Mouse (Mus musculus) embryonic facial prominence, embryonic 14.5 days (tissue): Measurements from ENCODE around the gene Ccn5. TPM values are rescaled to one million over a fixed set of nuclear protein-coding genes. Genes with fewer than 3 reads are reported as not detected.

Experiments
- ATAC-seq: fragments of 200-750 bp; cut with Nextera tagmentation; 2 replicates; pipeline ENCODE4 v1.8.0; 2017; ENCODE audit warnings: low read depth, moderate number of reproducible peaks, moderate TSS enrichment
- DNase-seq: peaks from one replicate; pipeline ENCODE4 v3.0.0-alpha.2; 2015; ENCODE audit warnings: low spot score
- H3K27ac ChIP-seq: fragments of 300-500 bp; sonication (generic); replicated peaks from 2 replicates; pipeline ENCODE4 v1.5.1; 2014; ENCODE audit warnings: low read depth, mild to moderate bottlenecking, low read length, moderate library complexity
- H3K27me3 ChIP-seq: fragments of 300-500 bp; sonication (generic); replicated peaks from 2 replicates; pipeline ENCODE4 v1.6.1; 2014; ENCODE audit warnings: low read length; ENCODE audit not compliant: control insufficient read depth, insufficient read depth
- H3K36me3 ChIP-seq: fragments of 300-500 bp; sonication (generic); 2 replicates; pipeline ENCODE4 v1.6.1; 2014; ENCODE audit warnings: low read length, mixed read lengths; ENCODE audit not compliant: control insufficient read depth, insufficient read depth
- H3K4me1 ChIP-seq: fragments of 300-500 bp; sonication (generic); 2 replicates; pipeline ENCODE4 v1.6.1; 2014; ENCODE audit warnings: antibody characterized with exemption, low read length; ENCODE audit not compliant: control insufficient read depth, insufficient read depth
- H3K4me2 ChIP-seq: fragments of 300-500 bp; sonication (generic); 2 replicates; pipeline ENCODE4 v1.6.1; 2014; ENCODE audit warnings: low read depth, mild to moderate bottlenecking, low read length, moderate library complexity, mixed read lengths
- H3K4me3 ChIP-seq: fragments of 300-500 bp; sonication (generic); 2 replicates; pipeline ENCODE4 v1.5.1; 2014; ENCODE audit warnings: low read depth, mild to moderate bottlenecking, low read length
- H3K9ac ChIP-seq: fragments of 300-500 bp; sonication (generic); 2 replicates; pipeline ENCODE4 v1.6.1; 2014; ENCODE audit warnings: low read depth, mild to moderate bottlenecking, low read length, moderate library complexity, mixed read lengths
- H3K9me3 ChIP-seq: fragments of 300-500 bp; sonication (generic); 2 replicates; pipeline ENCODE4 v1.6.1; 2016; ENCODE audit warnings: low read length; ENCODE audit not compliant: control insufficient read depth
- WGBS: fragments of 180-500 bp; shearing (Covaris S2); extraction: QIAGEN DNeasy Blood & Tissue Kit; methylation state at CpG from one replicate; pipeline ENCODE4 v1.1.7; 2014; 5-methylcytosine and 5-hydroxymethylcytosine counted together
- polyA plus RNA-seq: library from polyadenylated mRNA; unstranded; fragments of >200 nt; fragmentation: Nextera tagmentation; extraction: Ambion mirVana; gene quantifications from 2 replicates; pipeline ENCODE4 v1.2.1, GENCODE M21; 2014

Gene Ccn5
- polyA plus RNA-seq, 1 experiment from 2014 or later: 3.0 TPM

GRCm38 (mm10) chr2:163823771-163824170 is 3.1 kb downstream of the Ccn5 start:
- 0 out of 2 replicates have a peak overlapping the region, but pooled peaks have one; percentile 3 for H3K4me3 ChIP-seq
- peak; percentile 74 for DNase-seq
- H3K36me3 ChIP-seq: no peaks in the 10 kb centered on the region
- 20% methylated on average over 11 of the region's 11 CpGs for WGBS
- peak overlapping the region; percentile 44 for H3K4me2 ChIP-seq
- H3K27me3 ChIP-seq: no peaks in the 10 kb centered on the region
- ATAC-seq: peak; percentile 73
- H3K27ac ChIP-seq: no peak overlapping the region
- peaks cover 7% of the 10 kb centered on the region; the same call in 1 of the 2 replicates for H3K4me1 ChIP-seq
- no peaks in the 10 kb centered on the region for H3K9me3 ChIP-seq
- no peak overlapping the region; the same call in 1 of the 2 replicates for H3K9ac ChIP-seq

- Histone ChIP-seq H3K9ac (no peak overlapping the region), H3K4me2 (no peak overlapping the region), H3K27ac (no peak overlapping the region), H3K27me3 (peaks cover 2% of the 10 kb centered on the region; the same call in 1 of the 2 replicates), H3K9me3 (no peaks in the 10 kb centered on the region), H3K4me1 (peaks cover 7% of the 10 kb centered on the region; the same call in 1 of the 2 replicates), H3K4me3 (no peak overlapping the region), H3K36me3 (no peaks in the 10 kb centered on the region)
- DNase-seq (no peak), ATAC-seq (no peak)
- WGBS: no CpG with 5 or more reads among the region's 1 CpGs
These were observed 5.2 kb downstream of the Ccn5 start for GRCm38 (mm10) chr2:163825861-163826260.

- Histone ChIP-seq H3K9me3 (no peaks in the 10 kb centered on the region), H3K36me3 (no peaks in the 10 kb centered on the region), H3K9ac (no peak overlapping the region), H3K27ac (no peak overlapping the region), H3K27me3 (peaks cover 3% of the 10 kb centered on the region; the same call in 1 of the 2 replicates), H3K4me1 (peaks cover 7% of the 10 kb centered on the region; the same call in 1 of the 2 replicates), H3K4me3 (no peak overlapping the region), H3K4me2 (no peak overlapping the region)
- WGBS: 59% methylated on average over 5 of the region's 5 CpGs
- DNase-seq (peak; percentile 28), ATAC-seq (no peak)
These were observed 5.8 kb downstream of the Ccn5 start for GRCm38 (mm10) chr2:163826494-163826893.

GRCm38 (mm10) chr2:163831163-163831562 is 10.5 kb downstream of the Ccn5 start:
- ATAC-seq: no peak

GRCm38 (mm10) chr2:163838043-163838442 is 17.4 kb downstream of the Ccn5 start:
- Histone ChIP-seq H3K4me2 (no peak overlapping the region), H3K27ac (no peak overlapping the region), H3K9me3 (no peaks in the 10 kb centered on the region), H3K36me3 (no peaks in the 10 kb centered on the region), H3K4me3 (no peak overlapping the region), H3K27me3 (no peaks in the 10 kb centered on the region), H3K4me1 (no peaks in the 10 kb centered on the region), H3K9ac (no peak overlapping the region)
- 32% methylated on average over 9 of the region's 9 CpGs for WGBS
- ATAC-seq: peak; percentile 33; the same call in 1 of the 2 replicates
- DNase-seq: peak; percentile 85

More at GRCm38 (mm10) chr2:163831163-163831562, 10.5 kb downstream of the Ccn5 start:
- no peak for DNase-seq
- WGBS: 50% methylated on average over 1 of the region's 1 CpGs
- H3K27ac ChIP-seq: no peak overlapping the region
- no peaks in the 10 kb centered on the region for H3K9me3 ChIP-seq
- no peaks in the 10 kb centered on the region for H3K4me1 ChIP-seq
- H3K27me3 ChIP-seq: peaks cover 3% of the 10 kb centered on the region; the same call in 1 of the 2 replicates
- no peak overlapping the region for H3K4me3 ChIP-seq
- no peak overlapping the region for H3K9ac ChIP-seq
- no peaks in the 10 kb centered on the region for H3K36me3 ChIP-seq
- no peak overlapping the region for H3K4me2 ChIP-seq

GRCm38 (mm10) chr2:163839519-163839918 is 18.9 kb downstream of the Ccn5 start:
- ATAC-seq (peak; percentile 71; the same call in 1 of the 2 replicates), DNase-seq (peak; percentile 58)
- no peak overlapping the region for H3K9ac ChIP-seq
- H3K4me3 ChIP-seq: no peak overlapping the region
- no peak overlapping the region for H3K4me2 ChIP-seq
- no peaks in the 10 kb centered on the region for H3K9me3 ChIP-seq
- no peaks in the 10 kb centered on the region for H3K36me3 ChIP-seq
- H3K27ac ChIP-seq: no peak overlapping the region
- H3K4me1 ChIP-seq: no peaks in the 10 kb centered on the region
- H3K27me3 ChIP-seq: no peaks in the 10 kb centered on the region
- 60% methylated on average over 6 of the region's 6 CpGs for WGBS

- no peak overlapping the region for H3K27ac ChIP-seq
- no peaks in the 10 kb centered on the region for H3K4me1 ChIP-seq
- H3K4me2 ChIP-seq: no peak overlapping the region
- no peak for DNase-seq
- H3K9ac ChIP-seq: no peak overlapping the region
- H3K36me3 ChIP-seq: no peaks in the 10 kb centered on the region
- ATAC-seq: no peak
- WGBS: 71% methylated on average over 4 of the region's 4 CpGs
- no peaks in the 10 kb centered on the region for H3K9me3 ChIP-seq
- H3K4me3 ChIP-seq: no peak overlapping the region
- no peaks in the 10 kb centered on the region for H3K27me3 ChIP-seq
These were observed 21.4 kb downstream of the Ccn5 start for GRCm38 (mm10) chr2:163842043-163842442.

- no peaks in the 10 kb centered on the region for H3K36me3 ChIP-seq
- peak within 1 kb of the TSS; percentile 36 for H3K4me2 ChIP-seq
- 2% methylated on average over 16 of the region's 38 CpGs for WGBS
- H3K27ac ChIP-seq: no peak within 1 kb of the TSS
- ATAC-seq (no peak), DNase-seq (peak; percentile 40)
- peaks cover 80% of the 10 kb centered on the region for H3K27me3 ChIP-seq
- peak within 1 kb of the TSS; percentile 27 for H3K4me3 ChIP-seq
- H3K4me1 ChIP-seq: no peaks in the 10 kb centered on the region
- no peak within 1 kb of the TSS for H3K9ac ChIP-seq
- H3K9me3 ChIP-seq: no peaks in the 10 kb centered on the region
These were observed 32.8 kb downstream of the Ccn5 start, which contains the start of gene Kcnk15 for GRCm38 (mm10) chr2:163853461-163853901. Gene Kcnk15, plus strand, starts transcription at chr2:163853651.

- Histone ChIP-seq H3K4me3 (no peak overlapping the region), H3K36me3 (no peaks in the 10 kb centered on the region), H3K4me1 (no peaks in the 10 kb centered on the region), H3K27ac (no peak overlapping the region), H3K4me2 (no peak overlapping the region), H3K27me3 (peaks cover 60% of the 10 kb centered on the region), H3K9me3 (no peaks in the 10 kb centered on the region), H3K9ac (no peak overlapping the region)
- no peak for ATAC-seq
- WGBS: 81% methylated on average over 6 of the region's 6 CpGs
- no peak for DNase-seq
These were observed 36.6 kb downstream of the Ccn5 start for GRCm38 (mm10) chr2:163857233-163857632.
